Mouse (Mus musculus) stomach, postnatal 0 days (tissue): ENCODE measurements around the gene Fbxo31.

Source experiments
- CTCF ChIP-seq: IDR thresholded peaks from 2 replicates; pipeline ENCODE4 v1.5.1; 2016; ENCODE audit warnings: antibody characterized with exemption, low read depth, mild to moderate bottlenecking, moderate library complexity
- EP300 ChIP-seq: optimal IDR thresholded peaks from 2 replicates; pipeline ENCODE3; 2016; ENCODE audit warnings: antibody characterized with exemption

GRCm38 (mm10) chr8:121559801-121560200, 18.8 kb downstream of the Fbxo31 start:
- TF ChIP-seq CTCF (no peak), EP300 (no peak)
